Mouse (Mus musculus): Measurements from ENCODE around the gene Crtc1.

- no peak for TF ChIP-seq CTCF (IDR thresholded peaks at IDR 0.05; ENCODE audit: extremely low read depth, insufficient read depth, low read length)
- no peak for TF ChIP-seq POLR2A (IDR thresholded peaks at IDR 0.05; ENCODE audit: extremely low read depth, insufficient read depth, low read length)
Measured at GRCm38 (mm10) chr8:70432991-70433536, 6.3 kb downstream of the Crtc1 start.

Data from cortical plate, adult 2 months (tissue).